Mouse (Mus musculus): Measurements from ENCODE around the gene Slc37a2. TPM values are rescaled to one million over a fixed set of nuclear protein-coding genes. Genes with fewer than 3 reads are reported as not detected.
"Not testable (repeated sequence)": the region's sequence is repeated elsewhere in the genome, so short reads cannot be mapped to it uniquely, and the experiment has no call there.

The Slc37a2 gene
- 2.5 and 2.6 TPM in 2 replicates for polyA plus RNA-seq (2012; rRNA removed)

- Histone ChIP-seq H3K36me3 (ENCODE audit: control insufficient read depth, insufficient read depth, low read length) (no peaks in the 10 kb centered on the region), H3K27ac (ENCODE audit: insufficient read depth, low read depth, low read length) (no peak within 1 kb of the TSS), H3K4me1 (ENCODE audit: control insufficient read depth, insufficient read depth, low read length) (peaks cover 5% of the 10 kb centered on the region), H3K27me3 (replicated peaks; ENCODE audit: control insufficient read depth, insufficient read depth, low read length) (no peaks in the 10 kb centered on the region), H3K4me3 (ENCODE audit: insufficient read depth, low read depth, low read length) (peak within 1 kb of the TSS; percentile 47)
- peak; percentile 78 for DNase-seq
- TF ChIP-seq POLR2A (IDR thresholded peaks at IDR 0.05; ENCODE audit: low read depth, low read length) (no peak), CTCF (conservative IDR thresholded peaks at IDR 0.05; ENCODE audit: insufficient read depth, insufficient read length, low read depth, low read length) (no peak)
- 2% methylated on average over 38 of the region's 38 CpGs for WGBS
Observed at GRCm38 (mm10) chr9:37255149-37255888, at the start of gene Slc37a2. Gene Slc37a2, minus strand, starts transcription at chr9:37255738.

GRCm38 (mm10) chr9:37301720-37302119 is 46.2 kb upstream of the Slc37a2 start:
- no peak for DNase-seq
- no peaks in the 10 kb centered on the region for H3K27me3 ChIP-seq (replicated peaks; ENCODE audit: control insufficient read depth, insufficient read depth, low read length)
- no peak overlapping the region for H3K27ac ChIP-seq (ENCODE audit: insufficient read depth, low read depth, low read length)
- WGBS: 80% methylated on average over 1 of the region's 1 CpGs
- H3K4me1 ChIP-seq (ENCODE audit: control insufficient read depth, insufficient read depth, low read length): no peaks in the 10 kb centered on the region
- H3K36me3 ChIP-seq (ENCODE audit: control insufficient read depth, insufficient read depth, low read length): no peaks in the 10 kb centered on the region
- H3K4me3 ChIP-seq (ENCODE audit: insufficient read depth, low read depth, low read length): no peak overlapping the region
- TF ChIP-seq POLR2A (IDR thresholded peaks at IDR 0.05; ENCODE audit: low read depth, low read length) (no peak), CTCF (conservative IDR thresholded peaks at IDR 0.05; ENCODE audit: insufficient read depth, insufficient read length, low read depth, low read length) (no peak)

GRCm38 (mm10) chr9:37300501-37300900 is 45.0 kb upstream of the Slc37a2 start:
- not testable (repeated sequence) for H3K27me3 ChIP-seq (replicated peaks; ENCODE audit: control insufficient read depth, insufficient read depth, low read length); H3K4me1 ChIP-seq (ENCODE audit: control insufficient read depth, insufficient read depth, low read length); H3K36me3 ChIP-seq (ENCODE audit: control insufficient read depth, insufficient read depth, low read length); H3K27ac ChIP-seq (ENCODE audit: insufficient read depth, low read depth, low read length); H3K4me3 ChIP-seq (ENCODE audit: insufficient read depth, low read depth, low read length); DNase-seq
- WGBS: 77% methylated on average over 1 of the region's 1 CpGs

- Histone ChIP-seq H3K36me3 (ENCODE audit: control insufficient read depth, insufficient read depth, low read length) (no peaks in the 10 kb centered on the region), H3K27ac (ENCODE audit: insufficient read depth, low read depth, low read length) (no peak overlapping the region), H3K4me1 (ENCODE audit: control insufficient read depth, insufficient read depth, low read length) (no peaks in the 10 kb centered on the region), H3K4me3 (ENCODE audit: insufficient read depth, low read depth, low read length) (no peak overlapping the region), H3K27me3 (replicated peaks; ENCODE audit: control insufficient read depth, insufficient read depth, low read length) (no peaks in the 10 kb centered on the region)
- TF ChIP-seq POLR2A (IDR thresholded peaks at IDR 0.05; ENCODE audit: low read depth, low read length): no peak
- no peak for TF ChIP-seq CTCF (conservative IDR thresholded peaks at IDR 0.05; ENCODE audit: insufficient read depth, insufficient read length, low read depth, low read length)
- no peak for DNase-seq
Observed at GRCm38 (mm10) chr9:37295586-37295985, 40.0 kb upstream of the Slc37a2 start.

GRCm38 (mm10) chr9:37266622-37267021 is 11.1 kb upstream of the Slc37a2 start:
- TF ChIP-seq POLR2A (IDR thresholded peaks at IDR 0.05; ENCODE audit: low read depth, low read length) (no peak), CTCF (conservative IDR thresholded peaks at IDR 0.05; ENCODE audit: insufficient read depth, insufficient read length, low read depth, low read length) (no peak)
- Histone ChIP-seq H3K27me3 (replicated peaks; ENCODE audit: control insufficient read depth, insufficient read depth, low read length) (no peaks in the 10 kb centered on the region), H3K4me1 (ENCODE audit: control insufficient read depth, insufficient read depth, low read length) (no peaks in the 10 kb centered on the region), H3K36me3 (ENCODE audit: control insufficient read depth, insufficient read depth, low read length) (no peaks in the 10 kb centered on the region), H3K27ac (ENCODE audit: insufficient read depth, low read depth, low read length) (no peak overlapping the region), H3K4me3 (ENCODE audit: insufficient read depth, low read depth, low read length) (no peak overlapping the region)
- WGBS: 92% methylated on average over 2 of the region's 2 CpGs
- no peak for DNase-seq

- Histone ChIP-seq H3K4me1 (ENCODE audit: control insufficient read depth, insufficient read depth, low read length) (peaks cover 5% of the 10 kb centered on the region), H3K4me3 (ENCODE audit: insufficient read depth, low read depth, low read length) (peak overlapping the region; percentile 47), H3K27me3 (replicated peaks; ENCODE audit: control insufficient read depth, insufficient read depth, low read length) (no peaks in the 10 kb centered on the region), H3K36me3 (ENCODE audit: control insufficient read depth, insufficient read depth, low read length) (no peaks in the 10 kb centered on the region), H3K27ac (ENCODE audit: insufficient read depth, low read depth, low read length) (no peak overlapping the region)
- TF ChIP-seq CTCF (conservative IDR thresholded peaks at IDR 0.05; ENCODE audit: insufficient read depth, insufficient read length, low read depth, low read length) (peak; percentile 69), POLR2A (IDR thresholded peaks at IDR 0.05; ENCODE audit: low read depth, low read length) (no peak)
- peak; percentile 57 for DNase-seq
- WGBS: 16% methylated on average over 7 of the region's 7 CpGs
Observed at GRCm38 (mm10) chr9:37255889-37256225, 319 bp upstream of the Slc37a2 start.

- no peak overlapping the region for H3K4me3 ChIP-seq (ENCODE audit: insufficient read depth, low read depth, low read length)
- H3K36me3 ChIP-seq (ENCODE audit: control insufficient read depth, insufficient read depth, low read length): no peaks in the 10 kb centered on the region
- WGBS: 26% methylated on average over 6 of the region's 6 CpGs
- no peak overlapping the region for H3K27ac ChIP-seq (ENCODE audit: insufficient read depth, low read depth, low read length)
- TF ChIP-seq CTCF (conservative IDR thresholded peaks at IDR 0.05; ENCODE audit: insufficient read depth, insufficient read length, low read depth, low read length) (no peak), POLR2A (IDR thresholded peaks at IDR 0.05; ENCODE audit: low read depth, low read length) (no peak)
- H3K27me3 ChIP-seq (replicated peaks; ENCODE audit: control insufficient read depth, insufficient read depth, low read length): no peaks in the 10 kb centered on the region
- H3K4me1 ChIP-seq (ENCODE audit: control insufficient read depth, insufficient read depth, low read length): peaks cover 5% of the 10 kb centered on the region
- DNase-seq: no peak
Observed at GRCm38 (mm10) chr9:37254531-37255110, 917 bp downstream of the Slc37a2 start.

Data from kidney, adult 2 months (tissue).